Mouse (Mus musculus): ENCODE data around the gene Prune1. TPM values are rescaled to one million over a fixed set of nuclear protein-coding genes. Genes with fewer than 3 reads are reported as not detected.

Prune1 gene
- polyA plus RNA-seq, 1 experiment from 2014 or later = 20.3 TPM

- TF ChIP-seq CTCF (IDR thresholded peaks at IDR 0.05; ENCODE audit: low read depth) = peak; percentile 85
- no peak overlapping the region for H3K9ac ChIP-seq (ENCODE audit: low read depth, low read length)
- peaks cover 3% of the 10 kb centered on the region; the same call in 1 of the 2 replicates for H3K4me1 ChIP-seq (replicated peaks; ENCODE audit: insufficient read depth, low read length)
- DNase-seq (ENCODE audit: low spot score) (peak; percentile 90), ATAC-seq (replicated peaks; ENCODE audit: low FRiP score, low read depth) (peak; percentile 33)
- no peak overlapping the region for H3K4me3 ChIP-seq (replicated peaks; ENCODE audit: low read depth, low read length)
- no peak overlapping the region for H3K4me2 ChIP-seq (ENCODE audit: low read length)
- H3K27ac ChIP-seq = no peak overlapping the region
- H3K9me3 ChIP-seq (replicated peaks; ENCODE audit: low read length) = no peaks in the 10 kb centered on the region
- H3K36me3 ChIP-seq (ENCODE audit: insufficient read depth, low read length) = no peaks in the 10 kb centered on the region
- WGBS = 69% methylated on average over 9 of the region's 9 CpGs
- H3K27me3 ChIP-seq (ENCODE audit: insufficient read depth, low read length) = no peaks in the 10 kb centered on the region
Measured at GRCm38 (mm10) chr3:95310968-95311882, 29.3 kb upstream of the Prune1 start.

- DNase-seq (ENCODE audit: low spot score) (no peak), ATAC-seq (replicated peaks; ENCODE audit: low FRiP score, low read depth) (no peak)
- Histone ChIP-seq H3K9ac (ENCODE audit: low read depth, low read length) (no peak overlapping the region), H3K4me2 (ENCODE audit: low read length) (no peak overlapping the region), H3K27me3 (ENCODE audit: insufficient read depth, low read length) (no peaks in the 10 kb centered on the region), H3K27ac (no peak overlapping the region), H3K4me3 (replicated peaks; ENCODE audit: low read depth, low read length) (no peak overlapping the region), H3K4me1 (replicated peaks; ENCODE audit: insufficient read depth, low read length) (no peaks in the 10 kb centered on the region), H3K36me3 (ENCODE audit: insufficient read depth, low read length) (no peaks in the 10 kb centered on the region), H3K9me3 (replicated peaks; ENCODE audit: low read length) (no peaks in the 10 kb centered on the region)
- WGBS = 71% methylated on average over 3 of the region's 3 CpGs
- no peak for TF ChIP-seq CTCF (IDR thresholded peaks at IDR 0.05; ENCODE audit: low read depth)
Measured at GRCm38 (mm10) chr3:95310496-95310895, 28.6 kb upstream of the Prune1 start.

GRCm38 (mm10) chr3:95307100-95307499, 25.2 kb upstream of the Prune1 start, which contains the start of gene Anxa9:
Gene Anxa9 (minus strand): TSS chr3:95307176.
- WGBS = 30% methylated on average over 7 of the region's 7 CpGs
- H3K9ac ChIP-seq (ENCODE audit: low read depth, low read length) = no peak within 1 kb of the TSS
- TF ChIP-seq CTCF (IDR thresholded peaks at IDR 0.05; ENCODE audit: low read depth) = no peak
- peak within 1 kb of the TSS; percentile 77 for H3K27ac ChIP-seq
- H3K4me3 ChIP-seq (replicated peaks; ENCODE audit: low read depth, low read length) = no peak within 1 kb of the TSS
- no peaks in the 10 kb centered on the region for H3K36me3 ChIP-seq (ENCODE audit: insufficient read depth, low read length)
- ATAC-seq (replicated peaks; ENCODE audit: low FRiP score, low read depth) (peak; percentile 79), DNase-seq (ENCODE audit: low spot score) (peak; percentile 17)
- no peaks in the 10 kb centered on the region for H3K4me1 ChIP-seq (replicated peaks; ENCODE audit: insufficient read depth, low read length)
- H3K27me3 ChIP-seq (ENCODE audit: insufficient read depth, low read length) = no peaks in the 10 kb centered on the region
- no peaks in the 10 kb centered on the region for H3K9me3 ChIP-seq (replicated peaks; ENCODE audit: low read length)
- peak within 1 kb of the TSS; percentile 17; the same call in 1 of the 2 replicates for H3K4me2 ChIP-seq (ENCODE audit: low read length)

DNA sequence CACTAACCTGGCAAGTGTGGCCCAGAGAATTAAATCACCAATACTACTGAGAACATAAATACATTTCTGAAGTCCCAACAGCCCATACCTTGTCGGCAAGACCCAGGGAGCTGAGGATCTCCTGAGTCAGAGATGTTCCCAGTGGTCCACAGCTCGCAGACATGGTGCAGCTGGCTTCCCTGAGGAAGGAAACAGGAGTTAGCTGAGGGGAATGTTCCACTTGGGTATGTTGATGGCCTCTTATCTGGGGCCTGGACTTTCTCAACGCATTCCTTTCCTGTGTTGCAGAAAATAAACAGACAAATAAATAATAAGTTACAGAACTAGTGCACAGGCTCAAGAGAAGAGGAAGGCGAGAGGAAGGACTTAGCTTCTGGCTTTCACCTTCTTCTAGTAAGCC, 24.4 kb upstream of the Prune1 start:
- Histone ChIP-seq H3K27ac (peak overlapping the region; percentile 68; the same call in 1 of the 2 replicates), H3K9ac (ENCODE audit: low read depth, low read length) (no peak overlapping the region), H3K36me3 (ENCODE audit: insufficient read depth, low read length) (no peaks in the 10 kb centered on the region), H3K27me3 (ENCODE audit: insufficient read depth, low read length) (no peaks in the 10 kb centered on the region), H3K4me1 (replicated peaks; ENCODE audit: insufficient read depth, low read length) (no peaks in the 10 kb centered on the region), H3K4me3 (replicated peaks; ENCODE audit: low read depth, low read length) (no peak overlapping the region), H3K4me2 (ENCODE audit: low read length) (peak overlapping the region; percentile 17; the same call in 1 of the 2 replicates), H3K9me3 (replicated peaks; ENCODE audit: low read length) (no peaks in the 10 kb centered on the region)
- TF ChIP-seq CTCF (IDR thresholded peaks at IDR 0.05; ENCODE audit: low read depth) = no peak
- DNase-seq (ENCODE audit: low spot score) = no peak
- WGBS = 72% methylated on average over 4 of the region's 4 CpGs
- ATAC-seq (replicated peaks; ENCODE audit: low FRiP score, low read depth) = no peak

DNA sequence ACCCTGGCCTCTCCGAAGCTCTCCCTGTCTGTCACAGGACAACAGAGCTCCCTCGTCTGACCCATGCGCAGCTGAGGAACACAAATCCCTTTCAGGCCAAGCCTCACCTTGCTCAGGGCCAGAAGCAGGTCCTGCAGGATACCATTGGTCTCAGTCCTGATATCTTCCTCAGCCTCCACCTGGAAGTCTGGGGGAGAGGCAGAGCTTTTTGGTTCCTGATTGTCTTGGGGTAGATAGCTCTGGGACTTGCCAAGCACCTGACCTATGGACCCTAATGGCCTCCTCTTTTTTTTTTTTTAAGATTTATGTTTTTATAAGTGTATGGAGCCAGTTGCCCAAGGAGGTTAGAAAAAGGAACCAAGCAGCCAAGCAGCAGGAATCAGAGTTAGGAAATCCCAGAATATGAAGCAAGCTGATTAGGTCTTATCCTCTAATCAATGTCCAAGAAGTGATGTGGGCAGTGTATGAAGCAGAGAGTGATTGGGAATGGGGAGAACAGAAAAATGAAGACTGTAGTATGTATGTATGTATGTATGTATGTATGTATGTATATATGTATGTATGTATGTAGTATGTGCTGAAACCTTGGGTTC, 19.4 kb upstream of the Prune1 start:
- Histone ChIP-seq H3K4me3 (replicated peaks; ENCODE audit: low read depth, low read length) (no peak overlapping the region), H3K27ac (no peak overlapping the region), H3K4me2 (ENCODE audit: low read length) (no peak overlapping the region), H3K36me3 (ENCODE audit: insufficient read depth, low read length) (0 out of 2 replicates have a peak, but pooled peaks cover 4% of the 10 kb centered on the region), H3K9ac (ENCODE audit: low read depth, low read length) (no peak overlapping the region), H3K4me1 (replicated peaks; ENCODE audit: insufficient read depth, low read length) (0 out of 2 replicates have a peak, but pooled peaks cover 1% of the 10 kb centered on the region), H3K9me3 (replicated peaks; ENCODE audit: low read length) (no peaks in the 10 kb centered on the region), H3K27me3 (ENCODE audit: insufficient read depth, low read length) (no peaks in the 10 kb centered on the region)
- no peak for TF ChIP-seq CTCF (IDR thresholded peaks at IDR 0.05; ENCODE audit: low read depth)
- 86% methylated on average over 3 of the region's 3 CpGs for WGBS
- ATAC-seq (replicated peaks; ENCODE audit: low FRiP score, low read depth) (no peak), DNase-seq (ENCODE audit: low spot score) (no peak)

GRCm38 (mm10) chr3:95298018-95298417, 16.1 kb upstream of the Prune1 start:
- no peak overlapping the region for H3K4me2 ChIP-seq (ENCODE audit: low read length)
- no peak overlapping the region for H3K9ac ChIP-seq (ENCODE audit: low read depth, low read length)
- no peaks in the 10 kb centered on the region for H3K27me3 ChIP-seq (ENCODE audit: insufficient read depth, low read length)
- no peak overlapping the region for H3K4me3 ChIP-seq (replicated peaks; ENCODE audit: low read depth, low read length)
- H3K36me3 ChIP-seq (ENCODE audit: insufficient read depth, low read length) = peaks cover 12% of the 10 kb centered on the region
- no peak for DNase-seq (ENCODE audit: low spot score)
- WGBS = 86% methylated on average over 7 of the region's 7 CpGs
- no peak for TF ChIP-seq CTCF (IDR thresholded peaks at IDR 0.05; ENCODE audit: low read depth)
- H3K9me3 ChIP-seq (replicated peaks; ENCODE audit: low read length) = no peaks in the 10 kb centered on the region
- H3K27ac ChIP-seq = no peak overlapping the region
- ATAC-seq (replicated peaks; ENCODE audit: low FRiP score, low read depth) = no peak
- H3K4me1 ChIP-seq (replicated peaks; ENCODE audit: insufficient read depth, low read length) = 0 out of 2 replicates have a peak, but pooled peaks cover 9% of the 10 kb centered on the region

Measured in kidney, postnatal 0 days (tissue).